Mouse (Mus musculus): ENCODE data around the gene Tspan12.

Tspan12 gene

DNA sequence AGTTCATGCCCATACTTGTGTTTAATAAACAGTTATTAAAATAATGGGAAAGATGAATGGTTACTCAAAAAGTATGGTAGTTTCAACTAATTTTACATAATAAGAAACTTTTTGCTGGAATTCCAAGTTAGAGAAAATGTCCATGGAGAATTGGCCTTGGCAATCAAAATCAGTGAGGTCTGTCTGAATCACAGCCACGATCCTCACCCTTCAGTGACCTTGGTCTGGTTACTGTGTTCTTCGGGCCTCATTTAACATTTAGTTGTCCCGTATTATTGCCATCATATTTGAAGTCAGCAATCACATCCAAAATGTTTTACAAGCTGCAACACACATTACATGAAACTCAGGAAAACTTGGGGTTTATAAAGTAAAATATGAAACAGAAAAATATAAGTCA is 20.4 kb downstream of the Tspan12 start:
- in situ Hi-C loops (cut with MboI; ENCODE audit: low pct_unique_long_range_greater_than_20kb in 1 of 2, low sequenced_read_pairs in 2 of 2, unreplicated experiment in 1 of 2) = no loop called here

DNA sequence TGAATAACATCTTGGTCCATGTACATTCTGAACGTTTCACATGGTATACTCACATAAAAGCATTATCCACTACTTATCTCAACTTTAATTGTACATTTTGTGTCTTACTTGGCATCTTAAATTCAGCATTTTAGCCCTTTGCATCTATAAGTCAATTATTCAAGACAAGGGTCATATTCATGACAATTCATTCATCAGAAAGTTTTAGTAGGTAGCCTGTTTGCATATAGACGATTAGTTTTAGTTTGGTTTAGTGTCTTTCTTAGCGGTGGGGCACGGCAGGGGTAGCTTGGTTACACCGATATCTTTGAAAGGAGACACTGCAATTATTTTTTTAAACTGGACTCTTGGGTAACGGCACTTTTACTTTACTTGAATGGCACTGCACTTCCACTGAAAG is 21.4 kb downstream of the Tspan12 start:
- in situ Hi-C loops (cut with MboI; ENCODE audit: low pct_unique_long_range_greater_than_20kb in 1 of 2, low sequenced_read_pairs in 2 of 2, unreplicated experiment in 1 of 2) = no loop called here

DNA sequence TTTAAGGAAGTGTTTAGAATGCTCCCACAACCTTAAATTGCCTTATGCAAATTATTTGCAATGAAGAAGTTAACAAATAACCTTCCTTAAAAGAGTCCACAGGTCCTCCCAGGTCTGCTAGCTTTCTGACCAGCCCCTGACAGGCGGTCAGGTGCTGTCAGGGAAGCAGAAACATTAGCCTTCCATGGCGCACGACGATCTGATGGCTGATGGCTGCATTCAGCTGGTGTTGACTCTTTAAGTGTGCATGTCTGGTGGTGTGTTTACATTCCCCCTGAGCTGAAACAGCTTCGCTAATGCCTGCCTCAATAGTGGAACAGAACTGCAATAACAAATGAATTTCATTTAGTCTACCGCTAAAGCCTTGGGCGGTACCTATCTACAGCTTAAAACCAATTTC is 22.4 kb downstream of the Tspan12 start:
- in situ Hi-C loops (cut with MboI; ENCODE audit: low pct_unique_long_range_greater_than_20kb in 1 of 2, low sequenced_read_pairs in 2 of 2, unreplicated experiment in 1 of 2) = no loop called here

DNA sequence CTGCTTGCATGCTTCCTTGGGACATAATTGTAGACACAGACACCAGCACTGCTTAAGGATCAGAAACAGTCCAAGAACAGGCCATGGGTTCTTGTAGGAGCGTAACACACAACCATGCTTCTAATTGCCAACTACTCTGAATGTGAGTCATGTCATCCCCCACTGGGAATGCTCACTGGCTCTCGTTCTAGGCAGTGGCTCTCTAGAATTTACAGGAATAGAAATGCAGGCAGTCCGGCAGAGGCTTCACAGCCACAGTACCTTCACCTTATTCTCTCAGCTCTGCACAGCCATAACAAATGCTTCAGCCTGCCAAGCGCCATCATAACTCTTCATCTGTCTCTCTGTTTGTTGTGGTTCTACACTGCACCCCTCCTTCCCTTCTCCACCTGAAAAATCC is 23.9 kb downstream of the Tspan12 start:
- in situ Hi-C loops (cut with MboI; ENCODE audit: low pct_unique_long_range_greater_than_20kb in 1 of 2, low sequenced_read_pairs in 2 of 2, unreplicated experiment in 1 of 2) = no loop called here

DNA sequence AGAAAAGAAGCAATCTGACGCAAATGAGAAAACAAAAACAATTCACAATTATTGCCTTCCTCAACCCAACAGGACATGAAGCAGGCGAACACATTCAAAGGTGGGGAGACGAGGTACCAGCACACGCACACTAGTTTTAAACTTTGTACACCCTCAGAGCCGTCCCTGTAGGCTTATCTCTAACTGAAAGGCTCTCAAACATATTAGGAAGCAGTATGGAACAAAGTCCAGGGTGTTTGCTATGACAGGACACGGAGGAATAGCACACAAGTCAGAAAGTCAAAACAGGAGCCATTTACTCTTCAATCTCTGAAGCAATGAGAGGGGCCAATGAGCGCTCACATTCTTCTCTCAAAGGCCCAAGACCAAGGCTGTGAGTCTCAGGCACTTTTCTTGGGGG is 24.3 kb downstream of the Tspan12 start:
- in situ Hi-C loops (cut with MboI; ENCODE audit: low pct_unique_long_range_greater_than_20kb in 1 of 2, low sequenced_read_pairs in 2 of 2, unreplicated experiment in 1 of 2) = no loop called here

DNA sequence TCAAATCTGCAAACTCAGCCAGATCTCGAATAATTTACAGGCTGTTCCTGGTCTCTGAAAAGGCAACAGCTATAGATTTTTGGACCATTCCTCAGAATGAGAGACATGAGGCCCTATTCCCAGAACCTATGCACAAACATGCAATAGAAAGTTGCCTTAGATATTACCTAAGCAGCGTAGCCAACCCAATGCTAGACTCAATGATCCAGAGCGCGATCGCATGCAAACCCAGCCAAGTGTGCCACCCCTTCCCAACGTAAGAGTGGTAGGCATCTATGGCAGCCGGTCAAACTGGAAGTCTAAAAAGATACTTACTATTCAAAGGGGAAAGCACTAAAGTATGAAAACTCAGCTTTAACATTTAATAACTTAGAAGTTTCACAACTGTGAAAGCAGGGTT is 28.6 kb downstream of the Tspan12 start:
- in situ Hi-C loops (cut with MboI; ENCODE audit: low pct_unique_long_range_greater_than_20kb in 1 of 2, low sequenced_read_pairs in 2 of 2, unreplicated experiment in 1 of 2) = no loop called here

DNA sequence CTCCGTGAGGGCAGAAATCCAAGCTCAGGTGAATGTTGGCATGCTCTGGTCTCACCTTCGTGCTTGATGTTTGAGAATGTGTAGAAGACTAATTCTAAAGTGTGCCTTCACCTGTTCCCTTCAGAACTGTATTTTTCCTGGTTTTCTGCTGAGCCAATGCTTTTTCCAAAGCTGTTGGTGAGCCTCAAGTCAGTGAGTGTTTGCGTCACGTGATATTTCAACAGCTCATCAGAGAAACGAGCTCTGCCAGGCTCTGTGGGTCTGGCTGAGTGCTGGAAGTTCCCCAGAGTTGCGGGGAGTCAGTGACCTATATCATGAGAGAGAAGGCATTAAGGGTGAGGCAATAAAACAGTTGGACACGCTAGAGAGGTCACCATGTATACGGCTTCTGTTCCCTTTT is 29.0 kb downstream of the Tspan12 start:
- in situ Hi-C loops (cut with MboI; ENCODE audit: low pct_unique_long_range_greater_than_20kb in 1 of 2, low sequenced_read_pairs in 2 of 2, unreplicated experiment in 1 of 2) = no loop called here

DNA sequence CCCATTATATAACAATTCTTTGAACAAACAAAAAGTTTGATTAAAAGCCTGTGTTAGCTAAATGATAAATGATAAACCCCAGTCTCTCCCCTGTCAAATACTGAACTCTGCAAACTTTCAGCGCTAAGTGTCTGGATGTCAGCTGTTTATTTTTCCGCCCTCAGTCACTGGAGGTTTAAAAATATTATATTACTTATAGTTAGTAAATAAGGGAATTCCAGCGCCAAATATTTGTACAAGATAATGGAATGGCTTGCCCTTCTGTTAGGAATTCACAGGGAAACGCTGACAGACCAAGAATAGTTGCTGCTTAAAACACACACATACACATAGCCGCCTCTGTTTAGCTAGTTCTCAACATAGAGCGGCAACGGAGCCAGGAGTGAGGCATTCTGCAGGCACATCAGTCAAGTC is 29.6 kb downstream of the Tspan12 start:
- in situ Hi-C loops (cut with MboI; ENCODE audit: low pct_unique_long_range_greater_than_20kb in 1 of 2, low sequenced_read_pairs in 2 of 2, unreplicated experiment in 1 of 2) = no loop called here

DNA sequence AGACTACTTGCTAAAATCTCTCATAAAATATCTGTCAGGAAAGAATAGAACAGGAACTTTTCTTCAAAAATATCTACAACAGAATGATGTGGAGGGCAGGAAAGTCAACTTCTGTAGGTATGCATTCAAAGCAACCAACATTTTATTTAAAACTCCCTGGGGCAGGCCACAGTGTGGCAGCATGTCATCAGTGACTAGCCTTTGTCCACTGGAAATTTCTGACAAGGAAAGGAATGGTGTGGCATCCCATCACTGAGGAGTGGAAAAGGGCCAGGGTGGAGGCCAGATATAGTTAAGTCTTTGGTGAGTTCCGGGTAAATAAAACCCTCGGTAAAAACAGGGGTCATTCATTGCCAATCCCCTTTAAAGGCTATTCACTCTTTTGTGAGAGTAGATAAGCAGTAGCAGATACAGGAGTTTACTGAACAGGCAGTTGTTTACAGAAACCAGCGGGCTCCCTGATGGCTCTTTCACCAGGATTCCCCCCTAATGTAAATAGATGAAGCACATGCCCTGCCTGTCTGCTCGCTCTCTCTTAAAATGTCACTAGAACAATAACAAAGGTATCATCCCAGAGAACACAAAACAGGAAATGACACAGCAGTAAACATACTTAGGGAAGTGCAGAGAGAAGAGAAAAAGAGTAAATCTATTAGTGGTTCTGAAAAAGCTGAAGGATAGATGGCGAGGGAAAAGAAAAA is 34.1 kb downstream of the Tspan12 start:
- in situ Hi-C loops (cut with MboI; ENCODE audit: low pct_unique_long_range_greater_than_20kb in 1 of 2, low sequenced_read_pairs in 2 of 2, unreplicated experiment in 1 of 2) = no loop called here

DNA sequence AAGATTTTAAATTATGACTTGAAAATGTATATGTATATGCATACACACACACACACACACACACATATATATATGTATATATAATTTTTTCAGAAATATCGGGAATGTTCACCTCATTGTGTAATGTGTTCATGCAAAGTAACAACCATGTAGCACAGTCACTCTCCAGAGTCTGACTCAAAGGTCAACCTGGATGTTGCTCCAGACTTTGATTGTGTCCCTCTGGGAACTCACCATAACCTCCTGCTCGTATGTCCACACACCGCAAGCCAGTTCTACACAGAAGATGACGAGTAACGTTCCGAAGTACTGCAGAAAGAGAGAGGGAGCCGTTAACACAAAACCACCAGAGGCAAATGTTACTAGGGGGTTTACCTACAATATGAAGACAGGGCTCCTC is 46.3 kb downstream of the Tspan12 start:
- in situ Hi-C loops (cut with MboI; ENCODE audit: low pct_unique_long_range_greater_than_20kb in 1 of 2, low sequenced_read_pairs in 2 of 2, unreplicated experiment in 1 of 2) = no loop called here

DNA sequence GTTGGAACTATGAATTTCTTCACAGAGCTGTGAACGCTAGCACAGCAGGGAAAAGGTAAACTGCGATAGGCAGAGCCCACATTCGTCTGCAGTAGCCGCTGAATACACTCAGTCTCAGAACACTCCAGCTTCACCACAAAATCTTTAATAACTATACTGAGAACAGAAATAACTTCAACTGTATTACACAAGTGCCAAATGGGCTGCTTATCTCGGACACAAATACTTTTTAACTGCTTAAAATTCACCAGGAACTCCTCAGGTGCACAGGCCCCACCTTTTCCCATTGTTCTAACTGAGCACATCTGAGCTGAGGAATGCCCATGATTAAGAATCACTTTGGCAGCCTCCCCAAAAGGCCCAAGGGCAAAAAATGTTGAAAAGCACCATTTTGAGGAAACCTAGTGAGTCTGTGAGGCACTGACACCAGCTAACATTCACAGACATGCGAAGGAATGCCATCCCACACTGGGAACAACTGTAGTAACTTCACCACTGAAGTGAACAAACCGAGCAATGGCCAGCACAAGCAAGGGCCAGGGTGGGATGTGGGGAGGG is 47.2 kb downstream of the Tspan12 start:
- in situ Hi-C loops (cut with MboI; ENCODE audit: low pct_unique_long_range_greater_than_20kb in 1 of 2, low sequenced_read_pairs in 2 of 2, unreplicated experiment in 1 of 2) = no loop called here

DNA sequence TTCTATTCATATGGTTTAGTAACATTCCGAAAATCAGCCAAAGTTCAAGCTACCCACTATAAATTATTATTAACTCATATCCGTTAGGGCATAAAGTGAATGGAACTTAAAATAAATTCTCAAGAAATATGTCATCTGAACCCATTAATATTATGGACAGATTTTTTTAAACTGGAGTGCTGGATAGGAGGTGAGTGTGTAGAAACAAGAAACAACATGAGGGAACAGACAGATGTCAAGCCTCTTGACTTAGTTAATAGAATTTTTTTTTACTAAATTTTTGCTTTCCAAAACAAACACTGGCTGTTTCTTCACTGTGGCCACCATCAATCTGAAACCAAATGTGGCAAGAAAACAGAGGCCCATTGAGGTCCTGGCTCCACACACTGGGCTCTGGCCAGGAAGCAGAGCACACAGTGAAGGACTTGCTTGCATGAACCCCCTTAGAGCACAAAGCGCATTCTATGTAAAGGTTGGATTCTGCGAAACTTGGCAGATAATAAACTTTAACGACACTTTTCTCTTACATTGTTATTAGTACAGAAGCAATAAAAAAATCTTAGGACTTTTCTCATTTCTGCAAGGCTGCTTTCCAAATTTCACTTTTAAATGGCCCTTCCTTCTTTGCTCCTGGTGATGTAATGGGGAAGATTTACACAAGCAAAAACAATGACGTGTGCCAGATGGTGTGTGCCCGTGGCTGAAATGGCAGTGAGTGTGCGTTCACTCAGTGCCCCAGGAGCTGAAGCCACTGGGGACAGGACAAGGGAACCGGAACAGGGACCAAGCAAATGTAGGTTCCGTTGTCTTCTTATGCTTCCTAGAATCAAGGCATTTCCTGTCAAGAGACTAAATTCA is 48.6 kb downstream of the Tspan12 start:
- in situ Hi-C loops (cut with MboI; ENCODE audit: low pct_unique_long_range_greater_than_20kb in 1 of 2, low sequenced_read_pairs in 2 of 2, unreplicated experiment in 1 of 2) = no loop called here

DNA sequence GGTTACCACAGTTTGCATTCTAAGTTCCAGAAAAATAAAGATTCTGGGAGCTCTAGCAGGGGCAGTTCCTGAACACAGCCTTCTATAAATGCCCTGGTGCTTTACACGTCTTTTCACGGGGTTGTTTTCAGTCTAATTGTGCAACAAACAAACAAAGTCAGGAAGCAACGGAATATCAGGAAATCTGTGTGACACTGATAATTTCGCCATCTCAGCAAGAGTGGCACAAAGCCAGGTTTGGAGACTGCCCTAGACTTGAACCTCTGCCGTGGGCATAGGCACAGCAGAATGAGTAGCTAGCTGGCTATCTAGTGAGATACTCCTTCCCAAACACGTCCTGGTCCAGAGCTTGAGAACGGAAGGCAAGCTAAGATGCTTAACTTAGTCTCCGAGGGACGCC is 53.7 kb downstream of the Tspan12 start:
- in situ Hi-C loops (cut with MboI; ENCODE audit: low pct_unique_long_range_greater_than_20kb in 1 of 2, low sequenced_read_pairs in 2 of 2, unreplicated experiment in 1 of 2) = loop anchor here (10.0 to 25.0 kb wide), 2 partner anchors 264 to 266 kb away; no protein-coding TSS in a partner anchor

DNA sequence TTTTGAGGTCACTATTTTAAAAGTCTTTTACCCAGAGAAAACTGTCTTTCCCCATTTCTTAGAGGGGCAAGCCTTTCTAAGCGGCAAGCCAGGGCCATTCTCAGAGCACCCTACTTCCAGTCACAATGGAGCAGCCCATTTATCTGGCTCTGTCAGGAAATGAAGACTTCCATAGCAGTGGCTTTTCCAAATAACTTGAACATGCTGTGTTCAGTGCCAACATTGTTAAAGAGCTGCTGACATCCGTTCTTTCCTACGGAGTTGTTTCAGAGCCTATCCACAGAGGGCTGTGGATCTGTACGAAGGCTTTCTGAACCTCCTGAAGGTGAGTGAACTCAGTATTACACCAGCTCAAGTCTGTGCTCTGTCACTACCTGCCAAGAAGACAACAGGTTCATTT is 55.2 kb downstream of the Tspan12 start:
- in situ Hi-C loops (cut with MboI; ENCODE audit: low pct_unique_long_range_greater_than_20kb in 1 of 2, low sequenced_read_pairs in 2 of 2, unreplicated experiment in 1 of 2) = loop anchor here (10.0 to 25.0 kb wide), 2 partner anchors 265 to 268 kb away; no protein-coding TSS in a partner anchor

DNA sequence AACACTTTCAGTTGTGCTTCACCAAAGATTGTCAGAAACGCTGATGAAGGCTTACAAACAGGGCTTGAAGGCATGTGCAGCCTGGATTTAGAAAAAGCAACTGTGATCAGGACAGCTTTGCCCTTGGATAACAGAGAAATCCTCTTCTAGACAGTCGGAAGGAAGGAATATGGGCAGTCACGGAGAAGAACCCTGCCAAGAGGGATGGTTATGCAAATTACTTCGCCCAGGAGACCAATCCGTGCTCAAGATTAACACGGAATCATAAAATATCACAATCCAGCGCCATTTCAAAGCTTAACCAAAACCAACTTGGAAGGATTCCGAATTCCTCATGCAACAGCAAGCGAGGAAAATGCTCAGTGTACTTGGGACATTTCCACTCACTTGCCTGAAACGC is 55.9 kb downstream of the Tspan12 start:
- in situ Hi-C loops (cut with MboI; ENCODE audit: low pct_unique_long_range_greater_than_20kb in 1 of 2, low sequenced_read_pairs in 2 of 2, unreplicated experiment in 1 of 2) = loop anchor here (10.0 to 25.0 kb wide), 2 partner anchors 266 to 268 kb away; no protein-coding TSS in a partner anchor

DNA sequence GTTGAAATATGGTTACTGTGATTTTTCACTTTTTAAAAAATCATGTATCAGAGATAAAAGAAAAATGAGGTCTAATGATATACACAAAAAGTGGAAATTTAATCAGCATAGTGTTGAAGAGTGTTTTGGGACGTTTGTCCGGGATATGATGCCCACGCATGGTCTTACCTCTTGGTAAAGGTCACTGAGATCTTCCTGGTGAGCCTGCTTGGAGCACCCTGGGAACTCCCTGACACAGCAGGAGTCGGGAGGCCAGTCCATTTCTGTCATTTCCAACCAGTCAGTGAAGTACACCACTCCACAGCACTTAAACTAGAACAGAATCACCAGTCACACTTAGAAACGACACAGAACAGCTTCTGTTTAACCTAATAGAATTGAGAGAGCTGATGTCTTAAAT is 56.9 kb downstream of the Tspan12 start:
- in situ Hi-C loops (cut with MboI; ENCODE audit: low pct_unique_long_range_greater_than_20kb in 1 of 2, low sequenced_read_pairs in 2 of 2, unreplicated experiment in 1 of 2) = loop anchor here (10.0 to 25.0 kb wide), 2 partner anchors 267 to 269 kb away; no protein-coding TSS in a partner anchor

DNA sequence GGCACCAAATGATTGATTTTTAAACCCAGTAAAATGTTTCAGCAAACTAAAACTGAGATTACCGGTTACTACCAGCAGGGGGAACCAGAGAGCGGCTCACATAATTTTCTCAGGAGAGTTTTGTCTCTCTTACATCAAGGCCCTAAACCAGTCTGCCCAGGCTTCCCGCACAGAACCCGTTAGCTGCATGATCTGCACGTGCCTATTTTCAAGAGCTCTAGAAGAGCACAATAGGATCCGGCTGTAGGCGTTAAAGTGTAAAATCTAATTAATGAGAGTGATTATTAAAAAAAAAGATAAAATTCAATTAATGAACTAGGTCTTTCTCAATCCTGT is 57.3 kb downstream of the Tspan12 start:
- in situ Hi-C loops (cut with MboI; ENCODE audit: low pct_unique_long_range_greater_than_20kb in 1 of 2, low sequenced_read_pairs in 2 of 2, unreplicated experiment in 1 of 2) = loop anchor here (10.0 to 25.0 kb wide), 2 partner anchors 267 to 270 kb away; no protein-coding TSS in a partner anchor

DNA sequence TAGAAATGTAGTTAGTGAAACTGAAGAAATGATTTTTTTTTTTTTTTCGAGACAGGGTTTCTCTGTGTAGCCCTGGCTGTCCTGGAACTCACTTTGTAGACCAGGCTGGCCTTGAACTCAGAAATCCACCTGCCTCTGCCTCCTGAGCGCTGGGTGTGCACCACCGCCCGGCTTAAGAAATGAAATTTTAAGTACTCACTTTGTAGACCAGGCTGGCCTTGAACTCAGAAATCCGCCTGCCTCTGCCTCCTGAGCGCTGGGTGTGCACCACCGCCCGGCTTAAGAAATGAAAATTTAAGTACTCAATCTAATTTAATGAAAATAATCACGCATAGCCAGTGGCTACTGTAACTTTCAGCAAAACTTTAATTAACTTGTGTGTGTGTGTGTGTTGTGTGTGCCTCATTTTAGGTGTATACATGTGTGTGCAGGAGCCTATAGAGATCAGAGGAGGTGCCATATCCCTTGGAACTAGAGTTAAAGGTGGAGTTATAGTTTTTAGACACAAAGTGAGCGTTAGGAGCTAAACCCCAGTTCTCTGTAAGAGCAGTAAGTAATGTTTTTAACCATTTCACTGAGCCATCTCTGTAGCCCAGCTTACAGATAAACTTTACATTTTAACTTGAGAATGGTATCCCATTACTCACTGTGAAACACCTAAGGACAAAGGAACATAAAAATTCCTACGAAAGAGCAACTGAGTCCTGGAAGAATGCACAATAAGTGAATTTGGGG is 57.8 kb downstream of the Tspan12 start:
- in situ Hi-C loops (cut with MboI; ENCODE audit: low pct_unique_long_range_greater_than_20kb in 1 of 2, low sequenced_read_pairs in 2 of 2, unreplicated experiment in 1 of 2) = loop anchor here (10.0 to 25.0 kb wide), 2 partner anchors 268 to 270 kb away; no protein-coding TSS in a partner anchor

DNA sequence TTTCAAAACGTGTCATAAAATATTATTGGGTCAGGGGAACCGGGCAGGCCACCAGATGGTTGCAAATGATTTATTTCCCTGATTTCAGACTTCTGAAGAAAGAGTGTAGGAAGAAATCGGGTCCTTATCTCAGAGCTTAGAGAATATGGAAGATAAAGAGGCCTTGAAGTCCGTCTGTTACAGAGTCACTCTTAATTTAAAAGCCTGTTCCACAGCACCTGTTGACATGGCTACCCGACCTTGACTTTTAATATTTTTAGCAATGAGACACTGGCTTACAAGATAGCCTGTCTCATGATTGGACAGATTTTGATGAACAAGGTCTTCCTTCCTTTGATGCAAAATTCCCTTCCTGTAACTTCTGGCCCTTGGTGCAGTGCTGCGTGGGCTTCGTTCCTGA is 61.0 kb downstream of the Tspan12 start:
- in situ Hi-C loops (cut with MboI; ENCODE audit: low pct_unique_long_range_greater_than_20kb in 1 of 2, low sequenced_read_pairs in 2 of 2, unreplicated experiment in 1 of 2) = loop anchor here (10.0 to 25.0 kb wide), 2 partner anchors 271 to 273 kb away; no protein-coding TSS in a partner anchor
